Mouse (Mus musculus) small intestine, adult 2 months (tissue): Measurements from ENCODE around the gene Slc26a8.

Experiments used
- CTCF ChIP-seq: fragments of 200-500 bp; IDR thresholded peaks from 2 replicates; pipeline ENCODE4 v1.5.1; 2012; ENCODE audit warnings: low read depth, mild to moderate bottlenecking, control low read depth, inconsistent platforms, low read length, moderate library complexity, mixed read lengths; ENCODE audit not compliant: insufficient replicate concordance, insufficient read length; ENCODE audit errors: extremely low read depth
- POLR2A ChIP-seq: fragments of 200-500 bp; IDR thresholded peaks from 2 replicates; pipeline ENCODE4 v1.6.1; 2012; ENCODE audit warnings: low read depth, mild to moderate bottlenecking, control low read depth, inconsistent platforms, low read length, moderate library complexity

GRCm38 (mm10) chr17:28609543-28609942 is 80.5 kb downstream of the Slc26a8 start:
- TF ChIP-seq CTCF (no peak), POLR2A (no peak)
